Mouse (Mus musculus) layer of hippocampus, adult 8-10 months (tissue): ENCODE data around the gene Ctrc. TPM values are rescaled to one million over a fixed set of nuclear protein-coding genes. Genes with fewer than 3 reads are reported as not detected.

Experiments
- DNase-seq, 2 experiments: peaks; one replicate each; pipeline ENCODE4 v3.0.0; 2022; ENCODE audit warnings: low spot score in 2 of 2
- total RNA-seq, 4 experiments: library from RNA; stranded (reverse); gene quantifications; 2 replicates each; pipeline ENCODE4 v1.2.4; 2022

Ctrc gene
- total RNA-seq, result not detected

DNA sequence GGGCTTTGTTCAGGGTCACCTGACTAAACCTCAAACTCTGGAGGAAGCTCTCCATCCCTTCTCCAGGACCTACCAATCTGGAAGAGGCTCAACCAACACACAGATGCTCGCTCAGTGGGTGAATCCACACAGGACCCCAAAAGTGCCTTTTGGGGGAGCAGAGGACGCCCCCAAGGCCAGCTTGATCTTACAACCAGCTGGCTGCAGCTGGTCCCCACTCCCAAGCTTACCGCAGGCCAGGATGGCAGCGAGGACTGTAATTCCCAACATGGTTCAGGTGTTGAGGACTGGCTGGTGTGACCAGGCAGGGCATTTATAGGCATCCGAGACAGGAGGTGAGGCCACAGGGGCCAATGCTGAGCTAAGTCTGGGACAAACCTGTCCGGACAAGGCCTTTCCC, at the start of gene Ctrc:
Gene Ctrc (minus strand): TSS at position 361 of the 400 bp plus-strand sequence.
- no peak for DNase-seq

DNA sequence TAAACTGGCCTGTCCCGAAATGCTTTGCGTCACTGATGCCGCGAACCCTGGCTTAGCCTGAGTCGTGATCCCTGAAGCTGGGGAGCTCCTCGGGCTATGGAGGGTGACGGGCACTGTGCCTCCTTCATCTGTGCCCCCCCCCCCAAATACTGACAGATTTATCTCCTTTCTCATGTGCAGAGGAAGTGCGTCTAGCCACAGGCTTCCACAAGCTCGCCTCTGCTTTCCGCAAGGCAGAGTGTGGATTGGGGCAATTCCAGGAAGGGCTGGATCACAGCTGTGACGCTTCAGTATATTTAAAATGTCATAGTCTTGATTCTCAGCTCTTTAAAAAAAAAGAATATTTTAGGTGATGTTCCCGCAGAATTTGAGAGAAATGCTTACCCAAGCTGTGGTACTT, 49.6 kb upstream of the Ctrc start:
- no peak for DNase-seq

DNA sequence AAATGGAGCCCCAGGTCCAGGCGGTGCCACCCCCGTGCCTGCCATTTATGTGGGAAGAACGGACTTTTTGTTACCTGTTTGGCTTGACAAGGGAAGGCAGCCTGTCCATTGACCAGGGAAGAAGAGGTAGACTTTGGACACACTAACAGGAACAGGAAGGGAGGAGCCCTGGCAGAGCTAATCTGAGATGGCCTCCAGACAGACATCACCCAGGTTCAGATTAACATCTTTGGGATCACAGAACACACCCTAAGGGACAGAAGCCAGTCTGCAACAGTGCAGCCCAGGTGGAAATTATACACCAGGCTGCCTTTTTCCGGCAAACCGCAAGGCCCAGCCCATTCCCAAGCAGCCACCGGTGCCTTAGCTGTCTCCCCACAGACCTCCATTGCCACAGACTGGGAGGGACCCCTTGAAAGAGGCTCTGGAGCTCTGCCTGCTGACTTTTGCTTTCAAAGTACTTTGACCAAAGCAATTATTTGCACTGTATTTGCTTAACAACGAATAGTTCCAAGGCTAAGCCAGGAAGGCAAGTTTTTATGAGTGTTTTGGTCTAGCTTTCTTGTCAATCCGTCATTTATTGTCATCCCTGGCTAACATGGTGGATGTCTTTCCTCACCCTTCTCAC, 47.1 kb upstream of the Ctrc start:
- no peak for DNase-seq

DNA sequence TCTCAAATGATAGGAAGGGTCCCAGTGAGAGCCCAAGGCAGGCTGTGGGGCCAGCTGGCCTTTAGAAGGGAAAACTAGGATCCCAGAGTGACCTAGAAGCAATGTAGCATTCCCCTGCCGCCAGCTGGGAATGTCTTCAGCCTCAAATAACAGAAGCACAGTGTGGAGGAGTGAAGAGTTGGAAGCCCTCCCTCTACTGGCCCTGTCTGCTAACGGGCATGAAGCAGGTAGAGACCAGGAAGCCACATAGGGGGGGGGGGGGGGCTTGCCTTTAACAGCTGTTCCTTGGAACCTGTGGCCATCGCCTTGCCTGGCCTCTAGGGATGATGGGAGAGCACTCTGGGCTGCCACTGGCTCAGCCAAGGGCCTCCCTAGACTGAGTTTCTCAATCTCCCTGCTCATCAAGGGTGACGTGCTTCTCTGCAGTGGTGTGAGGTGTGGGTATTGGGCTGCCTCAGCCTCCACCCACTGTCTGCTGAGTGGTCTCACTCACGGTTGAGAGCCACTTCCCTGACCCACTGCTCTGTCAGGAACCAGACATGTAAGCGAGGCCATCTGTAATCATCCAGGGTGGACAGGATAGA, 40.3 kb upstream of the Ctrc start:
- DNase-seq, result no peak

DNA sequence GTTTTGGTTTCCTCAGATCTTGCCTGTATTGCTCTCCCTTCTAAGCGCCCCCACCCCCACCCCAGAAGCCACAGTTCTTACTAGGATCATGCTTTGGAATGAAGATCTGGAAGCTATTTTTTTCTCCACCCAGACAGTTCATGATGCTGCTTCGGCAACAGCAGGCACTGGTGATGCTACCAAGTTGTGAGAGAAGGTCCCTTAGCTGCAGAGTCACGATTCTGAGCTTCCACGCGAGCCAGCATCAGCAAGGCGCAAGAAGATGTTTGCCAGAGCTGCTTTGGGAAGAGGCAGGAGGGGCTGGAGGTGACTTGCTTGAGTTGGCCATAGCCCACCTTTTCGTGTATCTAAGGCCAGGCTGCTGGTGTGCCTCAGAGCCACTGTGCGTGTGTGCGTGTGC, 39.3 kb upstream of the Ctrc start:
- DNase-seq, result no peak

DNA sequence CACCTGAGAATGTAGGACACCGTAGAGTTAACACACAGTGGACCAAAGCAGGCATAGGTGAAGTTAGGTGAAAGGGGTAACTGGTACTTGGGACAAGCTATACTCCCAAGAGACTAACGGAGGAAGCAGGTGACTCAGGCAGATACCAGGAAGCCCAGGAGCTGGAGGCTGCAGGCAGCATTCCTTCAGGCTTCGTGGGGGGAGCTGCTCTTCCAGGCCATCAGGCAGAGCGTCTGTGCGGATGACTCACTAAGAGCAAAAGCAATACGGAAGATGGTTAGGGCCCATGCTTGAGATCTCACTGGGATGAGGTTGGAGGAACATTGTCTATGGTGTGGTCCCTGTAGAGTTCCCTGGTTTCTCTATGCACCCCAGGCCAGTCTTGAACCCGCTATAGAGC, 36.7 kb upstream of the Ctrc start:
- DNase-seq, result no peak

DNA sequence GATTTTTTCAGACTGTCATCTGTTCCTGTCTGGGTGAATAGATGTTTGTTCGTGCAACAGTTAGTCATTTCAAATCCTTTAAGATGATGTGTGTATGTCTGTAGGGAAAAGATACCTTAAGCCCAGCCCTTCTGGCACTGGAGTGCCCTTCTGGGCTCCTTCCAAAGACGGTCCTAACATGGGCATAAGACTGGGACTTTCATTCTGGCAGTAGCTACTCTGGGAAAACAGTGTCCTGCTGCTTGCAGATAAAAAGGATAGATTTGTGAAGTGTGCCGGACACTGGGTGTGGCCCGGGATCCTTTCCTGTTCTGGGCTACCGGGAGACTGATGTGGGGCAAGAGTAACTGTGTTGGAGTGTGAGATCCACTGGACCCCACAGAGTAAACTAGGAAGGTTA, 35.8 kb upstream of the Ctrc start:
- no peak for DNase-seq

DNA sequence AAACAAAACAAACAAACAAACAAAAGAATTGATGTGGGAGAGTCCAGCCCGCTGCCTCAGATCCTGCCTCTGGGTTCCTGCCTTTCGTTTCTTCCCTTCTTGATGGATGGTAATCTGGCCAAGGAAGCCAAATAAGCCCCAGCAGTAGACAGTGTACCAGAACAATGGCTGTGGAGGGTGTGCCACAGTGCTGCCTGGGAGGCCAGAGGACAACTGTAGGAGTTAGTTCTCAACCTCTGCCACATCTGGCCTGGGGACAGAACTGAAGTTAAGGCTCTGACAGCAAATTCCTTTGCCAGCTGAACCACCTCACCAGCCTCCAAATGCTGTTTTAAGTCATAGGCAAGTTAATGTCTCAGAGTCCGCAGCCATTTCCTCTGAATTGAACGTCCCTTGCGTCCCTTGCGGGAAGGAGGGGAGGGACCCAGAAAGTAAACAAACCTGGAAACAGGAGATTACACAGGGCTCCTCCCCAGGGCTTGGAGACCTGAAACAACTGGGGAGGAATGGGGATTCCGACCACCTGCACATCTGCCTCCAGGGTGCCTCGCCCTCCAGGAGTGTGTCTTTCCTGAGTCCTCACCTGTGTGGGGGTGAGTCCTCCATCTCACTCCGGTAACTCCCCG, 35.2 kb upstream of the Ctrc start:
- no peak for DNase-seq

DNA sequence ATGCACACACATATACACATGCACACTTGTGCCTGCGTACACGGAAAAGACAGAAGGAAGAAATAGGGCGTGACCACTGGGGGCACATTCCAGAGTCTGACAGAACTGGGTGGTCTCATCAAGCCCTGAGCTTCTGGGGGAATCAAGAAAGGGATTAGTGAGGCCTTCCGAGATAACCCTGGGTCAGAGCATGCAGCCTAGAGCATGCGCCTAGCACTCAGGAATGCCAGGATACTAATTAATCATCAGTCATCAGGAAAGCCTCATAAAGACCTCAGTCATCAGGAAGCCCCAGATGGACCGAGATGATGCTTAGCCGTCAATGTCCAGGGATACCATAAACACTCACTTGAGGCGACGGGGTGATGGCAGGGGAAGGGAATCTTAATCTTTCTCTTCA, 33.7 kb upstream of the Ctrc start:
- DNase-seq, result no peak

DNA sequence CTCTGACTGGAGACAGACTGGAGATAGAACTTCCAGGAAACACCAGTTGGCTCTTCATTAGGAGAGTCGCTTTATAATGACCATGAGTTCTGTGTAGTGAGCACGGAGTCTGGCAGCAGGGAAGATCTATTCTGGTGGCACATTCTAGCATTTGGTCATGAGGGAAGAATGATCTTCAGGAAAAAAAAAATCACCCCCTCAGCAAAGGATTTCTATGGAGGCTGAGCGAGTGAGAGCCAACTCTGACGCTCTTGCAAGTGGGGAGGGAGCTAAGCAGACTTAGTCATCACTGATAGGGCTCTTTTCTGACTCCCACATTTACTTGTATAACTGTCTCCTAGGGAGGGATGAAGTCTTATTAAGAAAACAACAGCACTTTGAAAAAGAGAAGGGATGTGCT, 32.9 kb upstream of the Ctrc start:
- DNase-seq, result no peak

DNA sequence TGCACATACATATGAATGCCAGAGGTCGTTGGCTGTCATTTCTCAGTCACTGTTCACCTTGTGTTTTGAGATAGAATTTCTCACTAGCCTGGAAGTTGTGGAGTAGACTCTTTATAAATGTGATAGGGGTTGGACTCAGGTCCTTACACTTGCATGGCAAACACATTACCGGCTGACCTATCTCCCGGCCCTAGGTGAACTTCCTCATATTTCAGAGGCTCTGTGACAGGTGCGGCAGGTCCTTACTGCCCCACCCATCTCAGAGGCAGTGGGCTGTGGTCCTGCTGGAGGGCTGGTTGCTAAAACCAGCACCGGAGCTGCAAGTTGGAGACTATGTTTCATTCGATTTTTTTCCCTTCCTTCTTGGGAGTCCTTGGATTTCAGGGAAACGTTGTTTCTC, 32.5 kb upstream of the Ctrc start:
- no peak for DNase-seq

DNA sequence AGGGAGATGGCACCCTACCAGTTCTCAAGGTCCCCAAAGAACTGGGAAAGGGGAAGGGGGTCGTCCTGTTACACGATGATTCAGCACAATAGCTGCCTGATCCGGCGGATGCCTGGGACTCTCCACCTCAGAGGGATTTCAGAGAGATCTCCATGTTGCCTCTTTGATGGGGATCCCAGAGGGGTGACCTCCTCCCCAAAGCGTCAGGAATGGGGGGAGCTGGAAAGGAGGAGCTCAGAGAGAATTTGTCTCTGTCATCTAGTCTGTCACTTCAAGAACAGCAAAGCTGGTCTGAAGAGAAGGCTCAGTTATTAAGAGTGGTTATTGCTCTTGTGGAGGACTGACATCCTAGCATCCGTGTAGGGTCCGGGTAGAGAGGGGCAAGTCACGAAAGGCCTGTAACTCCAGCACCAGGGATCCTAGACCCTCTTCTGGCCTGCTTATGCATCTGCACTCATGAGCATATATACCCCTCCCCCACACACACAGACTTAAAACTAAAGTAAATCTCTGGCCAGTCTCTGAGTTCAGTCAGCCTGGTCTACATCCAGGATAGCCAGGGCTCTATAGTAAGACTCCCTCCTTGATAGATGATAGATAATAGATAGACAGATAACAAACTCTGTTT, 29.4 kb upstream of the Ctrc start:
- DNase-seq, result no peak

DNA sequence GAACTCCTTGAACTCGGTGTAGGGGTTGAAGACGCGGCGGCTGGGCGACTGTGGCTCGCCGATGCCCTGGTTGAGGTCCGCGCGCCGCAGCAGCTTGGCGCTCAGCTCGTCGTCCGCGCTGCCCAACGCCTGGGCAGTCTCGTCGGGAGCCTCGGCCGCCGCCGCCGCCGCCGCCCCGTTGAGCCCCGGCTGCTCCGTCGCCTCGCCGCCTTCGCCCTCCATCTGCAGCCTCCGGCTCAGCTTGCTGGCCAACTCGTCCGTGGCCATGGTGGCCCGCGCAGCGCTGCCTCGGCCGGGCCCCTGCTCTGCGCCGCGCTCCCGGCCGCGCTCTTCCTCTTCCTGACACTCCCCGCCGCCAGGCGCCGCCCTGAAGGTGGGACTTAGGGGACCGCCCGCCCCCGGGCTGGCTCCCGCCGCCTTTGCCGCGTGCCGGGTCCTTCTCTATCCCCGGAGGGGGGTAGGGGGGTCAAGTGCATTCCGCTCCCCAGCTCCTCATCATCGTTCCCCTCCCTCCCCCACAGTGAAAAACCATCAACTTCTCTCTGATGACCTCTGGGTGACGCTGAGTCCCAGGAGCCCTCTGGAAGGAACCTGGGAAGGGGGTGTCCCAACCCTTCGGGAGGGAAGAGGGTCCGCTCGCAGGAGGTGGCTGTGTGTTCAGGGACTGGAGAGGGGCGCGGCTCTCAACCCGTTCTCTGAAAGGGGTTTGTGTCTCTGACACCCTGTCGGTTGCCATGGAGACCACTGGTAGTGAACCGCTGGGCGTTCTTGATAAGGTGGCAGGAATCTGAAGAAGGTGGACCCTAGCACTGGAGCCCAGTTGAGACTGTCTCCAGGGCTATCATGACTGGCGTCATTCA, 28.7 kb upstream of the Ctrc start, which contains the start of gene Efhd2:
Gene Efhd2 (minus strand): TSS at position 320 of the 860 bp plus-strand sequence.
- DNase-seq, result peak in 1 of 2 experiments; percentile 63

DNA sequence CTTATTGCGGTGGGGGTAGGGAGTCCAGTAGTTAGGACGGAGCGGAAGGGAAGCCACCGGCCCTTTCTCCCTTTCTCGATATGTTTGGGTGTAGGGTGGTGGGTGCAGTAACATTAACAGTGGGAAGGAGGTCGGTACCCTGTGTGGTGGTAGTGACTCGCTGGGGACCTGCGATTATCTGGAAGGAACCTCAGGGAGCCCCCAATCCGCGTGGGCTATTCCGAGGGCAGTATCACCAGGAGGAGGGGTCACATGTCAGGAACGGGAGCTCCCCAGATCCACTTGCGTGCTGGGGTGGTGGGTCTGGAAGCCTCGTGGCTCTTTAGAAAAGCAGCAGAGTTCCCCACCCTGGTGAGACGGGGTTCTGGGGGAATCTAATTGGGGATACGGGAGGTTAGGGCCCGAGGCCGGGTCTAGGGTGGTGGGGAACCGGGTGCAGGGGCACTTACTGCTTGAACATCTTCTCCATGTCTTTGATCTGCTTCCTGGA, 28.0 kb upstream of the Ctrc start:
- DNase-seq, result no peak

DNA sequence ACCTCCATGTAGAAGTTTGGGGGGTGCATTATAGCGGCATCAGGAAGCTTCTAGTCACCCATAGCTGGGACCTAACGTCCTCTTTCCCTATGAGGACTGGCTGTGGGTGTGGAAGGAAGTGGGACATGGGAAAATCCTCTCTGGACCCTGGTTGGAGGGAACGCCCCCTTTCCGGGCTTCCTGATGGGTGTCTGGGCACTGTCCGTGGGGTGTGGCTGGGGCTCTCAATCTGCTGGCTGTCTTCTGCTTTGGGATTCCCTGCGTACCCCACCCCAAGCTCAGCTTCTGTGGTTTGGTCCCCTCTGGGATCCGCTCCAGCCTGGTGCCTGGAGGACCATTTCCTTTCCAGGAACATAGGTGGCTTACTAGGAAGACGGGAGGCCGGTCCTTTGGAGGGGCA, 26.8 kb upstream of the Ctrc start:
- DNase-seq, result no peak

DNA sequence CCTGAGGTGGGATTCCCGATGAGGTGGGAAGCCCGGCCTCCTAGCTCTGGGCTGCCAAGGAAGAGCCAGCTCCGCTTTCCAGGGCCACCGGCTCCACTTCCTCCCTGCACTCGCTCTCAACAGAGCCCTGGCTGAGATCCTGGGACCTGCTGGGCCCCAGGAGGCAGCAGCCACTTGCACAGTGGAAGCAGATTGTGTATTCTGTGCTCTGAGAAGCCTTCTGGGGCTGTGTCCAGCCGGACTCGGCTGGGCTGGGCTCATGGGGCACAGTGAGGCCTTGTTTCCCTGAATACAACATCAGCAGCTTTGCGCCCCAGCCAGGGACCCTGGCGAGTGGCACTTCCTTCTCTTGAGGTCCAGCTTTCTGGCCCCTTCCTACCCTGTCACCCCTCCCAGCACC, 25.8 kb upstream of the Ctrc start:
- peak; percentile 77 to 78 for DNase-seq

DNA sequence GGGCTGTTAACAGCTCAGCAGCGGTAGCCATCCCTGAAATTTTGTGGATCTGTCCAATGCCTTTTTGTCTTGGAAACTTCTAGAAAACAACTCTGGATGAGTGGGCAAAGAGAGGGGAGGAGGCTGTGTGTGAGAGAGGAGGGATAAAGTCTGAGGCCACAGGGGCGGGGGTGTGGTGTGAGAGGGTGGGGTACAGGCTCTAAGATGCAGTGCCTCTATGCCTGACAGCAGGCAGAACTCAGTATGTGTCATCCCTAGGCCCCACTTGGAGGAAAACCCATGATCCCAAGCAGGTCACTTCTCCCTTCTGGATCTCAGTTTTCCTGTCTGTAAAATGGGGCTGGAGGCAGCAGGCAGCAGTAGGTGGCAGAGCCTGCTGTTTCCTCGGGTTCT, 25.2 kb upstream of the Ctrc start:
- no peak for DNase-seq

DNA sequence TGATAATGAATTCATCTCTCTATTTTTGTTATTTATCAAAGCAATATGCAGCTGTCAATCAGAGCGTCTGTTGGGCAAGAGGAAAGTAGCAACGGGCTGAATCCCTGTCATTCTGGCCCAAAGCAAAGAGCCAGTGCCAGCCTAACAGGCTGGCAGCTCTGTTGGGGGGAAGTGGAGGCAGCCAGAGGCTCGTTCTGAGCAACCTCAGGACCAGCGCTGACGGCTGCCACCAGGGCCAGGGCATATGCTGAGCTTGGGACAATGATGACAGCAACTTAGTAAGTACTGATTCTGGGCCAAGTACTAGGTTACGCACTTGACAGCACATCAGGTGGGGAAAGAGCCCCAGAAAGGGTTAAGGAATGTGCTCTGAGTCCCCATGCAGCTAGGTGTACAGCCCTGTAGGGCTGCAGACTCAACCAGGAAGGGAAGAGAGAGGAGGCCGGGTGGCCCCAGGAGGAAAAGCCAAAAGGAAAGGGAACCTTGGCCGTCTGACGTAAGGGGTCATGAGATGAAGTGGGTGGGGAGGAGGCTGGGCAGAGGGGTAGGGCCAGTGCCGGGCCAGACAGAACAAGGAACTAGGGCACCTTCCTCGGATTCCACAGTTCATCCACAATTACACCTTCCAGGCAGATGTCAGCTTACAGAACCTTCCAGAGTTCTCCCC, 24.6 kb upstream of the Ctrc start:
- DNase-seq, result no peak

DNA sequence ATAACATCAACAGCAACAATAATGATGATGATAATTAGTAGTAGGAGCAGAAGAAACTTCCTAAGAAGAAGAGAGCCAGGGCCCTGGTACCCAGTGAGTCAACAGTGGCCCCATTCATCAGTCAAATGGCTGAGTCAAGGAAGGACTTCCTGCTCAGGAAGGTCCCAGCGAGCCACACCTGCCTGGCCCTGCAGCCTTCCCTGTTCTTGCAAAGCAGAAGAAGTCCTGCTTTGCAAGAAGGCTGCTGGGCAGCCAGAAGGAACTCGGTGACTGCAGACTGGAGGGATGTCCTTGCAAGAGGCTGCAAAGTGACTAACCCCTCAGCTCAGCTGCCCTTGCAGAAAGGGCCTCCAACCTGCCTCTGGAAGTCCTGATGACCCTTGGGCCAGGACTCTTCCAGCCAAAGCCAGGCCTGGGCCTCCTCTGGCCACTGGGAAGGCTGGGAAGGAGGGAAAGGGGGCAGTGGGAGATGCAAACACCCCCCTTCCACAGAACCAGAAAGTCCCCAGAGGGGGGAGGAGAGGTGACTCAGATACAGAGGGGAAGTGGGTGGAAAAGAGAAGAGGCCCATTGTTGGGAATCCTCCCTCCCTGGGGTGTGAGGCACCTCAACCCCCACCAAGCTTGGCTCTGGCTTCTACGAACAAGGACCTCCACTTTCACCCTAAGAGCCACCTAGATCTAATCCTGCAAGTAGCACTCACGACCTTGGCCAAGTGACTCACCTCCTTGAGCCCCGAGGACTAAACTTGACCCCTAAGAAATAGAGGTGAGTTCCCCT, 23.5 kb upstream of the Ctrc start:
- DNase-seq, result no peak

DNA sequence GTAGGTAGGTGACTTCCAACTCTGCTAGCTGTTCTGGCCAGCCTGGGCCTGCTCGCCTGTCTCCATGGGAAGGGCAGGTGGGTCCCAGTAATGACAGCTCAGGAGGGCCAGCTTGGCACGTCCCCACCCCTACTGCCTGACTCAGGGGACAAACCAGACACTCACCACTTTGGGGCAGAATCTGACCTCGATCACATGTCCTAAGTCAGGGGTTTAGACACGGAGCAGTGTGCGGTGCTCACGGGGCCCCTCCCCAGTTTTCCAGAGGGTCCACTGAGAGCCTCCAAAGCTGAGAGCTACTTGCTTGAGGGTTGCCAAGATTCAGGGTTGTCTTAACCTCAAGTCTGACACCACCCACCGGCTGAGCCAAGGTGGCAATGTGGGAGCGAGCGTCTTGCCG, 21.9 kb upstream of the Ctrc start:
- no peak for DNase-seq
